Mouse (Mus musculus): ENCODE measurements around the gene Arel1. TPM values are rescaled to one million over a fixed set of nuclear protein-coding genes. Genes with fewer than 3 reads are reported as not detected.

Arel1 gene
- polyA plus RNA-seq, 1 experiment from 2014 or later = 39.3 TPM

- H3K36me3 ChIP-seq (ENCODE audit: control insufficient read depth, insufficient read depth) = no peaks in the 10 kb centered on the region
- H3K27ac ChIP-seq (ENCODE audit: low read length) = no peak overlapping the region
- 95% methylated on average over 8 of the region's 9 CpGs for WGBS
- H3K27me3 ChIP-seq (replicated peaks; ENCODE audit: control insufficient read depth, insufficient read depth, low read length) = no peaks in the 10 kb centered on the region
- no peak for ATAC-seq
- peak overlapping the region; percentile 35 for H3K4me2 ChIP-seq (ENCODE audit: low read length)
- H3K9ac ChIP-seq (replicated peaks; ENCODE audit: low read depth, low read length) = no peak overlapping the region
- H3K4me1 ChIP-seq (replicated peaks; ENCODE audit: control insufficient read depth, insufficient read depth, low read length) = peaks cover 25% of the 10 kb centered on the region
- H3K9me3 ChIP-seq (ENCODE audit: control insufficient read depth, low read length) = no peaks in the 10 kb centered on the region
- H3K4me3 ChIP-seq (replicated peaks; ENCODE audit: low read length) = peak overlapping the region; percentile 98
These were observed 24.5 kb upstream of the Arel1 start for GRCm38 (mm10) chr12:84995112-84995761.

- 0 out of 2 replicates have a peak, but pooled peaks cover 3% of the 10 kb centered on the region for H3K36me3 ChIP-seq (ENCODE audit: control insufficient read depth, insufficient read depth)
- no peaks in the 10 kb centered on the region for H3K9me3 ChIP-seq (ENCODE audit: control insufficient read depth, low read length)
- H3K27ac ChIP-seq (ENCODE audit: low read length) = no peak overlapping the region
- no peaks in the 10 kb centered on the region for H3K4me1 ChIP-seq (replicated peaks; ENCODE audit: control insufficient read depth, insufficient read depth, low read length)
- no peak overlapping the region for H3K9ac ChIP-seq (replicated peaks; ENCODE audit: low read depth, low read length)
- ATAC-seq = no peak
- H3K4me3 ChIP-seq (replicated peaks; ENCODE audit: low read length) = no peak overlapping the region
- H3K27me3 ChIP-seq (replicated peaks; ENCODE audit: control insufficient read depth, insufficient read depth, low read length) = no peaks in the 10 kb centered on the region
- 73% methylated on average over 4 of the region's 4 CpGs for WGBS
- no peak overlapping the region for H3K4me2 ChIP-seq (ENCODE audit: low read length)
These were observed 18.8 kb upstream of the Arel1 start for GRCm38 (mm10) chr12:84989456-84989855.

GRCm38 (mm10) chr12:84979264-84979862 is 8.7 kb upstream of the Arel1 start:
- peaks cover 33% of the 10 kb centered on the region for H3K36me3 ChIP-seq (ENCODE audit: control insufficient read depth, insufficient read depth)
- no peak overlapping the region for H3K9ac ChIP-seq (replicated peaks; ENCODE audit: low read depth, low read length)
- 93% methylated on average over 2 of the region's 2 CpGs for WGBS
- no peak for ATAC-seq
- no peak overlapping the region for H3K27ac ChIP-seq (ENCODE audit: low read length)
- H3K4me3 ChIP-seq (replicated peaks; ENCODE audit: low read length) = no peak overlapping the region
- no peaks in the 10 kb centered on the region for H3K9me3 ChIP-seq (ENCODE audit: control insufficient read depth, low read length)
- no peaks in the 10 kb centered on the region for H3K27me3 ChIP-seq (replicated peaks; ENCODE audit: control insufficient read depth, insufficient read depth, low read length)
- H3K4me1 ChIP-seq (replicated peaks; ENCODE audit: control insufficient read depth, insufficient read depth, low read length) = no peaks in the 10 kb centered on the region
- no peak overlapping the region for H3K4me2 ChIP-seq (ENCODE audit: low read length)

DNA sequence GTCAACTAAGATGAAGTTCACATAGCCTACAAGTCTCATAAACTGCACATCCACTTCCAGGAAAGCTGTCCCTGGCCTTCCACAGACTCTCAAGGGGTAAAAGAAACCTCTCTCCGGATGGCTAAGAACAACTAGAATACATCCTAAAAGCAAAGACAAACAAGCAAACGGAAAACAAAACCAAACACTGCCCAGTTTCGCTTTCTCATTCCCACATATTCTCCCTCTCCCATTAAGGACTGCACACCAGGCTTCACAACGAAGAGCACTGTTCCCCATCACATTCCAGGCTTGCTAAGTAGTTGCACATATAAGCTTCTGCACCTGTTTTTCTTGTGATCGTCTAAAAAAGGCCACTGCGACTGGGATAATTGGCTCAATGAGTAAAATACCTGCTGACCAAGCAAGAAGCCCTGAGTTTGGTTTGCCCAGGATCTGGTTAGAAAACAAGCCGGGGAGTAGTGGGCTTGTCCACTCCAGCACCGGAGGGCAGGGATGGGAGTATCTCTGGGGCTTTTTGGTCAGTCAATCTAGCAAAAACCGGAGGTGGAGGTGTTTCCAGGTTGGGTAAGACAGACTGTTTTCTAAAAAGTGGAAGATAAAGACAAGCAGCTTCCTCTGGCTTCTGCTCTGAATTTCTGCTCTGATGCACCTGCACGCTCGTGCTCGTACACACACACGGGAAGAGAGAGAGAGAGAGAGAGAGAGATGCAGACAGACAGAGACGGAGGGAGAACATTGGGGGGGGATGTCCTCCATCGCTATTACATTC is 858 bp downstream of the Arel1 start:
- Histone ChIP-seq H3K27me3 (replicated peaks; ENCODE audit: control insufficient read depth, insufficient read depth, low read length) (no peaks in the 10 kb centered on the region), H3K9me3 (ENCODE audit: control insufficient read depth, low read length) (no peaks in the 10 kb centered on the region), H3K27ac (ENCODE audit: low read length) (no peak overlapping the region), H3K4me3 (replicated peaks; ENCODE audit: low read length) (peak overlapping the region; percentile 84), H3K4me1 (replicated peaks; ENCODE audit: control insufficient read depth, insufficient read depth, low read length) (peaks cover 21% of the 10 kb centered on the region), H3K36me3 (ENCODE audit: control insufficient read depth, insufficient read depth) (peaks cover 3% of the 10 kb centered on the region; the same call in 1 of the 2 replicates), H3K4me2 (ENCODE audit: low read length) (peak overlapping the region; percentile 99), H3K9ac (replicated peaks; ENCODE audit: low read depth, low read length) (peak overlapping the region; percentile 73)
- WGBS = 27% methylated on average over 15 of the region's 15 CpGs
- ATAC-seq = 0 out of 2 replicates have a peak, but pooled peaks have one; percentile 6

GRCm38 (mm10) chr12:84968831-84969655 is 1.7 kb downstream of the Arel1 start:
- WGBS = 86% methylated on average over 16 of the region's 16 CpGs
- no peaks in the 10 kb centered on the region for H3K9me3 ChIP-seq (ENCODE audit: control insufficient read depth, low read length)
- H3K9ac ChIP-seq (replicated peaks; ENCODE audit: low read depth, low read length) = no peak overlapping the region
- no peak for ATAC-seq
- no peaks in the 10 kb centered on the region for H3K27me3 ChIP-seq (replicated peaks; ENCODE audit: control insufficient read depth, insufficient read depth, low read length)
- H3K4me1 ChIP-seq (replicated peaks; ENCODE audit: control insufficient read depth, insufficient read depth, low read length) = peaks cover 21% of the 10 kb centered on the region
- H3K4me3 ChIP-seq (replicated peaks; ENCODE audit: low read length) = no peak overlapping the region
- H3K4me2 ChIP-seq (ENCODE audit: low read length) = peak overlapping the region; percentile 99
- H3K27ac ChIP-seq (ENCODE audit: low read length) = no peak overlapping the region
- no peaks in the 10 kb centered on the region for H3K36me3 ChIP-seq (ENCODE audit: control insufficient read depth, insufficient read depth)

GRCm38 (mm10) chr12:84962606-84963005 is 8.1 kb downstream of the Arel1 start:
- no peak overlapping the region for H3K4me3 ChIP-seq (replicated peaks; ENCODE audit: low read length)
- no peaks in the 10 kb centered on the region for H3K9me3 ChIP-seq (ENCODE audit: control insufficient read depth, low read length)
- H3K4me1 ChIP-seq (replicated peaks; ENCODE audit: control insufficient read depth, insufficient read depth, low read length) = peaks cover 1% of the 10 kb centered on the region
- H3K27ac ChIP-seq (ENCODE audit: low read length) = no peak overlapping the region
- H3K27me3 ChIP-seq (replicated peaks; ENCODE audit: control insufficient read depth, insufficient read depth, low read length) = no peaks in the 10 kb centered on the region
- no peak overlapping the region for H3K4me2 ChIP-seq (ENCODE audit: low read length)
- H3K36me3 ChIP-seq (ENCODE audit: control insufficient read depth, insufficient read depth) = no peaks in the 10 kb centered on the region
- no peak for ATAC-seq
- WGBS = 82% methylated on average over 7 of the region's 7 CpGs
- H3K9ac ChIP-seq (replicated peaks; ENCODE audit: low read depth, low read length) = no peak overlapping the region

GRCm38 (mm10) chr12:84958794-84959356 is 11.8 kb downstream of the Arel1 start:
- ATAC-seq = no peak
- no peak overlapping the region for H3K4me3 ChIP-seq (replicated peaks; ENCODE audit: low read length)
- no peak overlapping the region for H3K9ac ChIP-seq (replicated peaks; ENCODE audit: low read depth, low read length)
- H3K4me2 ChIP-seq (ENCODE audit: low read length) = no peak overlapping the region
- no peaks in the 10 kb centered on the region for H3K4me1 ChIP-seq (replicated peaks; ENCODE audit: control insufficient read depth, insufficient read depth, low read length)
- H3K36me3 ChIP-seq (ENCODE audit: control insufficient read depth, insufficient read depth) = no peaks in the 10 kb centered on the region
- no peaks in the 10 kb centered on the region for H3K27me3 ChIP-seq (replicated peaks; ENCODE audit: control insufficient read depth, insufficient read depth, low read length)
- H3K9me3 ChIP-seq (ENCODE audit: control insufficient read depth, low read length) = no peaks in the 10 kb centered on the region
- WGBS = 89% methylated on average over 1 of the region's 1 CpGs
- H3K27ac ChIP-seq (ENCODE audit: low read length) = no peak overlapping the region

DNA sequence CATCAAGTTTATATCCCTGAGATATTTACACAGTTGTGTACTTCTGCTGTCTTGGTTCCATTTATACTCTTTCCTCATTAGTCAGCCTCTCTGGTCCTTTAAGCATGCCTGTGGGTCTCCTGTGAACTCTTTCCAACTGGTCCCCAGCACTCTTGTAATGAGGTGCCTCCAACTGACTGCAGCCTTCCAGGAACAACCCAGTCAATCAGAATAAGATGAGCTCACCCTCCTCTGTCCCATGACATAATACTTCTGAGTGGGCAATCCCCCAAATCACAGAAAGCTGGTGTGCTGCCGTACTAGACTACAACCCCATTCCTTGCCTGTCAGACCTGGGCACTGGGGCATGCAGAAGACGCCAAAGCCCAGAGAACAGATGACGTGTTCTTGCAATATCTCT is 14.4 kb downstream of the Arel1 start:
- Histone ChIP-seq H3K27ac (ENCODE audit: low read length) (no peak overlapping the region), H3K36me3 (ENCODE audit: control insufficient read depth, insufficient read depth) (no peaks in the 10 kb centered on the region), H3K4me3 (replicated peaks; ENCODE audit: low read length) (no peak overlapping the region), H3K9ac (replicated peaks; ENCODE audit: low read depth, low read length) (no peak overlapping the region), H3K4me1 (replicated peaks; ENCODE audit: control insufficient read depth, insufficient read depth, low read length) (no peaks in the 10 kb centered on the region), H3K9me3 (ENCODE audit: control insufficient read depth, low read length) (no peaks in the 10 kb centered on the region), H3K27me3 (replicated peaks; ENCODE audit: control insufficient read depth, insufficient read depth, low read length) (no peaks in the 10 kb centered on the region), H3K4me2 (ENCODE audit: low read length) (no peak overlapping the region)
- WGBS = 89% methylated on average over 3 of the region's 3 CpGs
- ATAC-seq = no peak
